Mouse (Mus musculus) right cerebral cortex, adult 18-20 months (tissue): ENCODE measurements around the gene Gm11032.
"Not testable (repeated sequence)": the region's sequence is repeated elsewhere in the genome, so short reads cannot be mapped to it uniquely, and the experiment has no call there.

Experiments
- DNase-seq: peaks from one replicate; pipeline ENCODE4 v3.0.0; 2022; ENCODE audit warnings: mixed read lengths

Gm11032 gene

DNA sequence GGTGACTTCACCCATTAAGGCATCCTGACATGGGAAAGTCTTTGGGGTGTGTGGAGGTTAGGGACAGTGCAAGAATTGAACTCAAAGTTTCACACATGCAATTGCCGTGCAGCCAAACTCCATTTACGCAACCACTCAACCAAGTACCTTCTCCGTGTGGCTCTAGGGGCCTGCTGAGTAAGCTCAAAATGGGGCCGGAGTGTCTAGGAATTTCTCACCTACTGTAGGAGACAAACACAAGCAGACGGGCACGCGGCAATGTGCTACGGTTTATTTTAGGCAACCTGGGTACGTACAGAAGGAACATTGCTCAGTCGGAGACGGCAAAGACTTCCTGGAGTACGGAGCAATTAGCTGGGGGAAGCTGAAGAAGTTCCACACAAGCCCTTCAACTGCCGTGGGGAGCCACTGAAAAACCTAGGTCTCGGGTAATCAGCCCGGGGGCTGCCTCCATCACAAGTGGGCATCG lies at the start of gene Gm11032:
TSS of gene Gm11032 (plus strand) at position 51 of the 469 bp plus-strand sequence.
- peak; percentile 49 for DNase-seq

DNA sequence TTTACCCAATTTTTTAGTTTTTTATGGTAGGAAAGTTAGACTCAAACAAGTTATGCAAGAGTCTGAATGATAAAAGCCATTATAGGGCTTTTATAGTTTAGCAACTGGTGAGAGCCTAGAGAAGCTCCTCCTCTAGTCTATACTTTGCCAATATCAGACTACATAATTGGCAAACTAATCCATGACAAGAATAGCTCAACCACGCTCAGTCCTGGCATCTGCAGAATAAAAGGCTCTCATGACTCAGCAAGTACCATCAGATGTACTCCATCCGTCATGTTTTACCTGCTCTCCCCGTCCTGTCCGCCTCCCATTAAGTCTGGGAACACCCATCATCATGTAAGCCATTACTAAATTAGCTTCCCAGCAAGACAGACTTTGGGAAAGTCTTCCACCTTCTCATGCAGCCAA lies 48.4 kb upstream of the Gm11032 start:
- DNase-seq, result peak; percentile 27

DNA sequence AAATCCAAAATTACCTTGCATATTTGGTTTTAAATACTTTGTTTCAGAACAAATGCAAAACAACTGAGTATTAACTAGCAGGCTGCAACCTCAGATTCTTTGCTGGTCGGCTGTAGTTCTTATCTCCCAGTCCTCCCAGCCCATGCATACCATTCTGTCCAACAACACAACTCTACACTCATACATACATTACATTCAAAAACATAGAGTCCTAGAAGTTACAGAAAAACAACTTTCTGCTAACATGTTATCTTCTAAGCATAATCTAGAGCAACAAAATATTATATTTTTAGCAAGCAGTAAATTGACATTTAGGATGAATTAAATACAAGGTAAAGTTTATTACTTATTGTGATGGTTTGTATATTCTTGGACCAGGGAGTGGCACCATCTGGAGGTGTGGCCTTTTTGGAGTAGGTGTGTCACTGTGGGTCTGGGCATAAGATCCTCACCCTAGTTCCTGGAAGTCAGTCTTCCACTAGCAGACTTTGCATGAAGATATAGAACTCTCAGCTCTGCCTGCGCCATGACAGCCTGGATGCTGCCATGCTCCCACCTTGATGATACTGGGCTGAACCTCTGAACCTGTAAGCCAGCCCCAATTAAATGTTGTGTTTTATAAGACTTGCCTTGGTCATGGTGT lies 43.7 kb upstream of the Gm11032 start:
- not testable (repeated sequence) for DNase-seq

DNA sequence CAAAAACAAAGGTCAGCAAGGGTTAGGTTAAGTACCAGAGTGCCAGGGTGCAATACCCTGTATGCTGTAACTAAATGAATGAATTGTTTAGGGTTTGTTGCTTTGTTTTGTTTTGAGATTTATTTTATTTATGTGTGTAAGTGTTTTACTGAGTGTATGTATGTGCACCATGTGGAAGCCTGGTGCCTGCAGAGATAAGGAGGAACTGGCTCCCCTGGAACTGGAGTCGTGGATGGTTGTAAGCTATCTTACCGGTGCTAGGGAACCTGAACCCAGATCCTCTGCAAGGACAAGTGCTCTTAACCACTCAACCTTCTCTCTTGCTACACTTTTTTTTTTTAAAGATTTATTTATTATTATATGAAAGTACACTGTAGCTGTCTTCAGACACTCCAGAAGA lies 42.8 kb upstream of the Gm11032 start:
- no peak for DNase-seq

DNA sequence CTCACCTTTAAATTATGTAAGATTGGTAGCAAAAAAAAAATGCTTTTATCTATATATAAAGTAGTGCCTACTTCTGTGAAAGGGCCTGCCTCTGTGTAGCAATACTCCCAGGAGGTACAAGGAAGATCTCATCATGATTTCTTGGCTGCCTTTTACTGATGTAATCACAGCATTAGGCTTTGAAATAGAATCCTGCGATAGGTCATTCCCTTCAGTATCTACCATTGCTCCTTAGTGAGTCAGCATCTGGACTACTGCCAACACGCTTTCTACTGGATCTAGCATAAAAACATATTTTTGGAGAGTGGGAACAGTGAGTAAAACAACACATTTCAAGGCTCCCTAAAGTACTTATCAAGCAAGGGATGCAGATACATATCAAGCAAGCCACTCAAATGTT lies 41.2 kb upstream of the Gm11032 start:
- peak; percentile 61 for DNase-seq

DNA sequence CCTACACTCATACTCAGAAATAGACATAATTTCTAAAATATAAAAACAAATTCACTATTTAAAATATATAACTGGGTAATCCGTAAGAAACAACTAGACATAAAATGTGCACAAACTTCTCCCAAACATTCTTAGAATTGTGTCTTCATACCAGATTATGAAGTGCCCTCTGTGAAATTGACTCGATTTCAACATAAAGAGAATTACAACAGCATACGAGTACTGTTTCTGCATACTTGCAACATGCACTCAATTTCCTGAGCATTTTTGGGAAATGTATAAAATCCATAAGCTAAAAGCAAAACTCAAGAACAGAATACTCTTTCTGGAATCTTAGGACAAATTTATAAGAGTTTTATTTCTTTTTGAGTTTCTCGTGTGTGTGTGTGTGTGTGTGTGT lies 28.1 kb upstream of the Gm11032 start:
- no peak for DNase-seq

DNA sequence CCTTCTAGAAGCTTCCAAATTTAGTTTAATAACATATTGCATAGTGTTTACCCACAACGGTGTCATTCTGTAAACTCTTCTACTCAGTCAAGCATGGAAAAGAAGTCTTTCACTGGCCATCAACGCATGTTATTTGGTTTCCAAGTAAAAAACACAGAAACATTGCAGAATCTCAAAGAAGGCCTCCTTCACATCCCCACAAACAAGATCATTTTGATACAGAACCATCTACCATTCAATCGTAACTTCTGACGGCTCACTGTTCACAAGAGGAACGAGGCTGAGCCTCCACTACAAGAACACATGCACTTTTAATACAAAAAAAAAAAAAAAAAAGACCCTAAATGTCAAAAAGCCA lies 26.4 kb upstream of the Gm11032 start:
- no peak for DNase-seq

DNA sequence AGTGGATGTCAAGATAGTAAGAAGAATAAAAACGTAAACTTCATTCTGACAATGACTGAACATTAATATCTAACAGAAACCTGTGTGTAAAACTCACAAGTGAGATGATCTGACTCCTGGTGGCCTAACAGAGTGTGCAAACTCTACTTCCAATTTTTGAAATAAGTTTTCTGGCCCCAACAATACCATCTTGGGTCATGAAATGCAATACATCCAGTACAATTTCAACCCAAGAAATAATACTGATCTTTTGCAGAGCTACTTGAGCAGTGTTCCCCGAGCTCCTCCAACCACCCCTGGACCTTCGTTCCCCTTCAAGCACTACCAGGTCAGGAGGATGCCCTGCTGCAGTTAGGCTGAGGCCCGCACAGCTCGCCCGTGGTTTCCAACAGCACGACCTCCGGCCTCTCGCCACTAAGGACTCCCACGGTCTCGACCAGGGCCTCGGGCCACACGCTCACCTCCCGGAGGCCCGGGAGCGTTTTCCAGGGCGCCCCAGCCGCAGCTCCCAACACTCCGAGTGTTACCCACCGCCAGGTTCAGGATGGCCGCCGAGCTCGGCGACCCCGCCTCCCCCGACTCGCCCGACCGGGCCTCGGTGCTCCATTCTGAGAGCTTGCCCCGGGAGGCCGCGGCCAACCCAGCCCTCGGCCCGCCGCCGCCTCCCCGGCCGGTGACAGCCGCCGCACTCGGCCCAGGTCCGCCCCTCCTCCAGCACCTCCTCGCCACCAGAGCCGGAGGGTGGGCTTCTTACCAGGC lies 25.8 kb upstream of the Gm11032 start:
- peak; percentile 11 for DNase-seq

DNA sequence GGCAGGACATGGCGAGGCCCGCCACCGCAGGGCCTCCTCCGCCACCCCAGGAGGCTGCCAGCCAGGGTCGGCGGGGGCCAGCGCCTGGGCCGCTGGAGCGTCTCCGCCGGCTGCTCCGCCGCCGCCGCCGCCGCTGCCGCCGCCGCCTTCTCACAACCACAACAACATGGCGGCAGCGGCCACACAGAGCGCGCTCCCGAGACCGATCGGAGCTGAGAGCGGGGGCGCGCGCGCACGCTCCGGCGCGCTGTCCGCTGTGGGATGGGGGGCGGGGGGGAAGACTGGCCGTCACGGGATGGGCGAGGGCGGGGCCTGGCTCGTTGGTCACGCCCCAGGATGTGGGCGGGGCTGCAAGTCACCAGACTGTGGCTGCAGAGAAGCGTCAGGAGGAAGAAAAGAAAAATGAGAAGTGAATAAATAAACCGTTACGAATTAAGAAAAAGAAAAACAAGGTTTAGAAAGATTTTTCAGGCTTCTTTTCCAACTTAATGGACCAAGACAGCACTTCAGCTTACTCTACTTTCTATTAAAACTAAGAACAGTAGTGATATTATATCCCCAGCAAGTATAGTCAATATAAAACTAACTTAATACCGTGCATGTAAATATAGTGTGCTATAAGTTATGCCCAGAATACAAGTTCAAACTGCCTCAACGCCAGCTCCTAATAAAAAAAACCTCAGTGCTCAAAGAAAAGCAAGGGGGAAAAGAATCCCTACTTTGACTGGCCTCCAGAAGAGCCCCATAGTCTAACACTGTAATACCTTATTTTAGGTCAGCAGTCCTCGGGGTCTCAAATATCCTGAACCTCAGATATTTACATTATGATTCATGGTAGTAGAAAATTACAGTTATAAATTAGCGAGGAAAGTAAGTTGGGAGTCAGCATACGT lies 25.0 kb upstream of the Gm11032 start, which contains the start of gene Mtmr3:
TSS of gene Mtmr3 (minus strand) at position 256 of the 893 bp plus-strand sequence.
- peak; percentile 93 for DNase-seq

DNA sequence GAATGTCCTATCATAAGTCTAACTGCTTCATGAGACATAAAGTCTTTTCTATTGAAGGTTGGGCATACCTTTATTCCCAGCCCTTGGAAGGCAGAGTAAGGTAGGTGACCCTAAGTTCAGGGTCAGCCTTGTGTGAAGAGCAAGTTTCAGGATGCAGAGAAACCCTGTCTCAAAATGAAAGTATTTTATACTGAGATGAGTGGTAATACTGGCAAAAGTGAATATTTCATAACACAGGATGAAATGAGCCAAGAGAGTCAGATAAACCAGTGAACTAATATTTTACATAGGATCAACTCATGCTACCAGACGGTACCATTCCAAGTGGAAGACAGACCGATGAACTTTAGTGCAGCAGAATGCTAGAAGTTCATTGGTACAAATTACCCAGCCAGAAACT lies 21.5 kb upstream of the Gm11032 start:
- no peak for DNase-seq

DNA sequence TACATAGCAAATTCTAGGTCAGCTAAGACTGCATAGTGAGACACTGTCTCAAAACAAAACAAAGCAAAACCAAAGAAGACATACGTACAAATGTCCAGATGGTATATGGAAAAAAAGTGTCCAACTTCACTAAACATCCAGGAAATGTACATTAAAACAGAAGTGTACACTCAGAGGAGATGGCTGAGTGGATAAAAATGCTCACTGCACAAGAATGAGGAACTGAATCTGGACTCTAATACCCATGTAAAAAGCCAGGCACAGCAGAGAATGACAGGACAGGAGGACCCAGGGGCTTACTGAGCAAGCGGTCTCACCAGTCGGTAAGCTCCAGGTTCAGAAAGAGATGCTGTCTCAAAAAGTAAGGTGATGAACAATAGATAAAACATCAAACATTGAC lies 20.0 kb upstream of the Gm11032 start:
- no peak for DNase-seq

DNA sequence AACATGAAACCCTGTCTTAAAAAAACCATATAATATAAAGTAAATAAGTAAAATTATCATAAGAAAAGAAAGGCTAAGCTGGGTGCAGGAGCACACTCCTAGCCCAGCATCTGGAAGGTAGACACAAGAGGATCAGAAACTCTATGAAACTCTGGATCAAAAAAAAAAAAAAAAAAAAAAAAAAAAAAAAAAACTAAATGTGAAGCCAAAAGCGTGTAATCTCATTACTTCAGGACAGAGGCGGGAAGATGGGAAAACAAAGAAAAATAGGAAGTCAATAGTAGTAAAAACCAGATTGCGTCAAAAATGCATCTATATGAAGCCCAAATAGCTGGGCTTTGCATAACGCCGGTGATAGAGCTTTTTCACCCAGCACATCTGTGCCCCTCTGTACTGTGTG lies 18.0 kb upstream of the Gm11032 start:
- DNase-seq, result no peak

DNA sequence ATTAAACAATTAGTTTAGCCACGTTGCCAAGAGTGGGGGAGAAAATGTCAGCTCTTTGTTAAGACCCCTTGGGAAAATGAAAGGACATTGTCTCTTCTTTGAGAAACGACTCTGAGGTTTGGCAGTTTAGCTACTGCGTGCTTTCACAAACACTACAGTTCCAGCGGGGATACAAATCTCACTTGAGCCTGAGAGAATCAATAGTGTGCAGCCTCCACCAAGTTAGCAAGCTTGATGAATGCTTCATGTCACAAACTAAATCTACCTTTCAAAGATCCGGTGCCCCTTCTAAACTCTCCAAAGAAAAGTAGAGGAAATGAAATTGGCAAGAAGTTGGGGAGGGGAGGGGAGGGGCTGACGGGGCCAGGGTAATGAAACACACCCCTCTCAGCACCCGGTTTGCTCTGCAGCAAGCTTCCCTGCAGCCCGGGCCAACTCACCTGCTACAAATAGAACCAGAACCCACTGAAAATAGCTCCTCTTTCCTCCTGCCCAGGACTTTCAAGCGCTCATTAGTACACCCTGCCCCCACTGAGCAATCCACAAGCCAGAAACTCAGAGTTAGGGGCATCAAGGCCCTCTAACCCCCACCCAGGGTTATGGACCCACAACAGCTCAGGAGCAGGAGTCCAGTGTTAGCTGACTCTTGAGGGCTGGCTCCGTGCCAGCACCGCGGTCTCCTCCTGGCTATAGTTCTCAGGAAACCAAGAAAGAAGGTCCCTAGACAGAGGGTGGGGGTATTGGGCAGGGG lies 17.0 kb upstream of the Gm11032 start:
- DNase-seq, result no peak

DNA sequence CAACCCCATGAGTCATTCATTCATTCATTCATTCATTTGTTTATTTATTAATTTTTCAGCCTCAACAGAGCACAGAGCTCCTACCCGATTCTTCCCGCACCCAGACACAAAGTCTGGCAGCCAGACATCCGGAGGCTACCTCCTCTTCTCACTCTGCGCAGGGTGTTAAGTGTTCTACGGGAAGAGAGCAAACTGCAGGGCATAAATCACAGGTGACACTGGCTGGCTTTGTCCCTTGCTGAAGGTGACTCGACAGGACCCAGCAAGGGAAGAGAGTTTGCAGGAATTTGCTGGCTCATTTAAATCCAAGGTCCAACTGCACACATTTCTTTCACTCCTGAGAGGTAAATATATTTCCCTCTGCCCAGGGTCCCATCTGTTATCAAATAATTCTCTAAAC lies 15.4 kb upstream of the Gm11032 start:
- no peak for DNase-seq

DNA sequence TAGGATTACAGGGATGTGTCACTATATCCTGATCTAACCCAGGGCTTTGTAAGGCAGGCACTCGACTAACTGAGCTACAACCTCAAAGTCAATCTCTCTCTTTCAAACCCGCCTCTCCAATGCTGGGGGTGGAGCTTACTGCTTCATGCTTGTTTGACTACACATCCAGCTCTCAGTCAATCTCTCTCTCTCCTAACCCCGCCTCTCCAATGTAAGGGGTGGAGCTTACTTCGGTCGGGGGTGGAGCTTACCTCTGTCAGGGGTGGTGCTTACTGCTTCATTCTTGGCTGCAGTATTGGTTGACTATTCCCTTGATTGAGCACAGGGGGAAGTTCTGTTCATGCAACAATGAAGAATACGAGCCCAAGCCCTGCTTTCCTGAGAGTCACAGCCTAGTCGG lies 14.5 kb upstream of the Gm11032 start:
- DNase-seq, result no peak

DNA sequence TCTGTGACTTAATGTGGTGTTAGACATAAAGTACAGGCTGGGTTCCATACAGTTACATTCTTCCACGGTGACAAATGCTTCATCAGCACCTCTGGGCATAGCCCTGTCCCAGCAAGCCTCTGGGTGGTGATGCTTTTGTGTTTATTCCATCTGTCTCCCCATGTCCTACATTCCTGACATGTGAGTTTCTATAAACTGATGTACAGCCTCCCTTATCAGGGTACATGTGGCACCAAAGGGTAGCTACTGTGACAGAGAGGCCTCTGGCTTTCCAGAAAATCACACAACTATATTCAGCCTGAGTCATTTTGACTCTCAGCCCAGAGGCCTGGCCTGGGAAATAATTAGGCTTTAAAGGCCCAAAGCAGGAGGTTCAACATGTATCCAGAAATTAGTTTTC lies 13.3 kb upstream of the Gm11032 start:
- DNase-seq, result no peak

DNA sequence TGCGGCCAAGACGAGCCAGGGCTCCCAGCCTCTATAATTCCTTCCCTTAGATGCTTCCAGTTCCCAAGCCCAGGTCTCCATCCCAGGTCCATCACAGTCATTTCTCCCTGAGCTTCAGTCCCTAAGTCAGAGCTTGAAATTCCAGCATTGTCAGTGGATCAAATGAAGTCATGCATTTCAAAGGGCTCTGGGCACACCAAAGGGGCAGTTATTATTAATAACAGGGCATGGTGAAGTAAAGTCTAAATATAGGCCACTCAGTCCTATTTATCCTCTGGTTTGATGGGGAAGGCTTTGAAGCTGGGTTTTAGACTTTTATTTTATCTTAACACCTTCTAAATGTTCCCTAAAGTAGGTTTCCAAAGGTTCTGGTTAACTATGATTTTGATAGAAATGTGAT lies 8.0 kb upstream of the Gm11032 start:
- no peak for DNase-seq

DNA sequence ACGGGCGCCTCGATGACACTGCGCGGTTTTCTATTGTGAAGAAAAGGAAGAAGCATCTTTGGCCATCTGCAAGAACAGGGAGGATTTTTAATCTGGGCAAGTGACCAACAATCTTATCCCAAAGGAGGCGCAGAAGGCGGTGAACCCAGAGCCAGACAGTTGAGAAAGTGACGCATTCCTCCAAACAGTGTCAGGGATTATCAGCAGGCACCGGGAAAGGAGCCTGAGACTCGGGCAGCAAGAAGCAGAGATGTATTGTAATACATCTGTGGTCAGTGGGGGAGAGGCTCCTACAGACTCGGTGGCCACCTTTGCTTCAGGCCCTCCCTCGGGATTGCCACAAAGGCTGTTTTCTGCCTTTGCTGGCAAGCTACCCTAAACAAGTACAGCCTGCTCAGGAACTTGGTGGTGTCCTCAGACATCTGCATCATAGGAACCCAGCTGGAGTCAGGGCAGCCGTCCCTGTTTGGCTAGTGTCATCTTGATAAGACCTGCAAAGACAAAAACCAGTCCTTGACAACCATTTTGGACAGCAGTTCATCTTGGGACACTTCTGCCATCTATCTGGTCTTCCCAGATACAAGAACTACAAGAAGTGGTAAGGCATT lies 738 bp downstream of the Gm11032 start:
- DNase-seq, result no peak

DNA sequence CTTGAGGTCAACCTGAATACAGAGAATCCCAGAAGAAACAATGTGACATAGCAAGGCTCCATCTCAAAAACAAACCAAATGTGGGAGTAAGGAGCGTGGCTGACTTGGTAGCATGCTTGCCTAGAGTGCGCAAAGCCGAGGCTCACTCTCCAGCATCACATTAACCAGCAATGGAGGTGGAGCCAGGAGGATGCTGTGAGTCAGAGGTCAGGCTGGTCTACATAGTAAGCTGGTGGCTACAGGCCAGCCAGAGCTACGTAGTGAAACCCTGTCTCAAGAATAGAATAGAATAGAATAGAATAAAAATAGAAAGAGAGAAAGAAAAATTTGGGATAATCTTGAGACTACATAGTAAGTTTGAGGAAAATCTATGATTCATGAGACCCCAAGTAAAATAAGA lies 2.0 kb downstream of the Gm11032 start:
- no peak for DNase-seq

DNA sequence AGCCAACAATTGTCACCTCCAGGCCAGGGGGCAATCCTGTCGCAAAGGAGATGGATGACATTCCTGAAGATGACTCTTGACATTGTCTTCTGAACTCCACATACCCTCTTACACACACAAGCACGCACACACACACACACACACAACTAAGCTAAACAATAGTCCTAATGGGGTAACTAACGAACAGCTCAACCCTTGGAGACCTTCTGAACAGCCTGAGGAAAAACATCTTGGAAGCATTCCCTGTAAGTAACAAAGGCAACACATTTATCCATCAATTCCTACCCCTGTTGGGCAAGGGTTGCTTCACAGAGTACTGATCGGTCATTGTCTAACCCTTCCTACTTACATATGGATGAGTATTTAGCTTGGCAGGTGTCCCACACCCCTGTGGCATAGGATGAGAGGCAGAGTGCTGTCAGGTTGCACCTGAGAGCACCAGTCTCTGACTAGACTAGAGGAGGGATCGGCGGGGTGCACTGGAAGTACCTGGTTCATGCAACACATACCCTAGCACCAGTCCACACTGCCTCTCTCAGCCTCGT lies 2.6 kb downstream of the Gm11032 start:
- no peak for DNase-seq

DNA sequence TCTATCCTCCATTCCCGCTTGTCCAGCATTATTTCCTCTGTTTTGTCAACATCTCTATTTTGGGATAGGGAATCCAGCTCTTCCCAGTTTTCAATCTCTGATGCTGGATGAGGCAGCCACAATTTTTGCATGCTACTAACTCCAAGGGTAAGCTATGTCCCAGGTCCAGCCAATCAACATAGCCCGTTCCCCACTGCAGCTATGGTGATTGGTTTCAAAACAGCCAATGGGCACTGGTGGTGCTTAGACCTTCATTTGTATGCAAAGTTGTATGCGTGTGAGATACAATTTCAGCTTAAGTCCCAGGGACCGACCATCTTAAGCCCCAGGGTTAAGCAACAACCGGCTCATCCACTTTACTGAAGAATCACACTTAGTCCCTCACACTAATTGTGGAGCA lies 3.1 kb downstream of the Gm11032 start:
- DNase-seq, result no peak

DNA sequence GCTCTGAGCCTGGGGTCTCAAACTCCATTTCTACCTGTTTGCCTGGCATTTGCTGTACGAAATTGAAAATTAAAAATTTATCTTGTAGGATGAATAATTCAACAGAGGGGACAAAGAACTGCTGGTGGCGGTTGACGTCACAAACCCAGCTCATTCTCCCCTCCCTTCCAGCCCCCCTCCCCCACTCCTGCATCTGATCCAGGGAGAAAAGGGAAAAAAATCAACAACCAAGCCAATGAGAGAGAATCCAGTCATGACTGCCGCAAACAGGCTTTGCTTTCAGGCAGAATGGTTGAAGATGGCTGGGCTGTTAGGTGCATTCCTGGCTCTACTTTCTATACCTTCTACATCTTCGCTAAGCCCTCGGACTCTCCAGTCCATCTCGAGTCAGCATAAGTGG lies 6.1 kb downstream of the Gm11032 start:
- DNase-seq, result no peak
